Mouse (Mus musculus) G1E (cell line): ENCODE results near the gene Fermt2. TPM values are rescaled to one million over a fixed set of nuclear protein-coding genes. Genes with fewer than 3 reads are reported as not detected.

Experiments
- ATAC-seq: 2 replicates; pipeline ENCODE4 v1.8.0; 2016; ENCODE audit warnings: mild to moderate bottlenecking; ENCODE audit not compliant: insufficient number of reproducible peaks, poor library complexity, low FRiP score, severe bottlenecking; ENCODE audit errors: extremely low read depth
- DNase-seq: peaks from one replicate; pipeline ENCODE4 v3.0.0; 2012; ENCODE audit warnings: low spot score
- H3K27me3 ChIP-seq: 2 replicates; pipeline ENCODE4 v1.6.1; 2012; ENCODE audit warnings: mild to moderate bottlenecking, low read length, inconsistent platforms; ENCODE audit not compliant: insufficient read depth
- H3K36me3 ChIP-seq: replicated peaks from 2 replicates; pipeline ENCODE3; 2012; ENCODE audit warnings: mild to moderate bottlenecking, inconsistent platforms
- H3K4me1 ChIP-seq: 2 replicates; pipeline ENCODE4 v1.6.1; 2012; ENCODE audit warnings: low read depth, low read length, inconsistent platforms, mixed read lengths; ENCODE audit not compliant: insufficient read depth
- H3K4me3 ChIP-seq: 2 replicates; pipeline ENCODE4 v1.5.1; 2012; ENCODE audit warnings: low read depth, mild to moderate bottlenecking, inconsistent platforms, low read length, moderate library complexity, mixed read lengths
- H3K9me3 ChIP-seq: replicated peaks from 2 replicates; pipeline ENCODE4 v1.6.1; 2012; ENCODE audit warnings: inconsistent platforms
- CTCF ChIP-seq: IDR thresholded peaks from 2 replicates; pipeline ENCODE4 v1.5.1; 2012; ENCODE audit warnings: low read depth, low read length, inconsistent platforms, mixed read lengths
- GATA1 ChIP-seq: IDR thresholded peaks from 2 replicates; pipeline ENCODE4 v1.6.1; 2012; ENCODE audit warnings: borderline replicate concordance, low read length, inconsistent platforms, mixed read lengths
- GATA2 ChIP-seq: IDR thresholded peaks from 2 replicates; pipeline ENCODE4 v1.6.1; 2012; ENCODE audit warnings: low read depth, low read length, inconsistent platforms, borderline replicate concordance
- POLR2AphosphoS5 ChIP-seq: IDR thresholded peaks from 2 replicates; pipeline ENCODE4 v1.6.1; 2012; ENCODE audit warnings: low read depth, low read length, inconsistent platforms; ENCODE audit not compliant: insufficient replicate concordance
- TAL1 ChIP-seq: conservative IDR thresholded peaks from 2 replicates; pipeline ENCODE4 v1.6.1; 2012; ENCODE audit warnings: low read depth, low read length, inconsistent platforms, mixed read lengths
- polyA plus RNA-seq: library from polyadenylated mRNA; stranded (reverse); fragments of >175 nt; gene quantifications from 2 replicates; pipeline ENCODE4 v1.2.3, GENCODE M21; 2012
- total RNA-seq, 2 experiments: library from RNA; stranded (forward) in 1 of 2; stranded (reverse) in 1 of 2; fragments of 200-1000 nt in 1 of 2; fragments of >200 nt in 1 of 2; fragmentation: Nextera tagmentation in 1 of 2; gene quantifications; 2 replicates each; pipeline ENCODE4 v1.2.3; 2014 to 2017

Fermt2 gene
- total and polyA plus RNA-seq, 3 experiments, result 0.60 TPM; not detected in 2

DNA sequence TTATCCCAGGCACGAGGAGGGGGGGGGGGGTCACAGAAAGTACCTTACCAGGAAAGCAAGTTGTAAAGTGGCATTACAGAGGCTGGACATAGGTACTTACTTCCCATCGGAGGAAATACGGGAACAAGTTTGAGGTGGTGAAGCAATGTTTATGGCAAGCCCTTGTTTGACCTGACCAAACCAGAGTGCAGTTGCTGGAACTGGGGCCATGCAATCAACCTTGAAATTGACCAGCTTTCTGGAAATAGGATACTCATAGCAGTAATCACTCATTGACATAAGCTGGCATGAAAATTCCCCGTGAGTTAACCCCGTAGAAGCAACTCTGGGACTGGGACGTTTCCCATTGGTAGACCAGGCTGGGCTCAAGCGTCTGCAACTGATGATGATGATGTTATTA, 15.0 kb upstream of the Fermt2 start:
- H3K9me3 ChIP-seq, result no peaks in the 10 kb centered on the region
- DNase-seq (no peak), ATAC-seq (no peak)
- H3K36me3 ChIP-seq, result no peaks in the 10 kb centered on the region
- no peak overlapping the region for H3K4me3 ChIP-seq
- H3K27me3 ChIP-seq, result peaks cover 43% of the 10 kb centered on the region
- H3K4me1 ChIP-seq, result peaks cover 13% of the 10 kb centered on the region
- no peak for TF ChIP-seq CTCF
- no peak for TF ChIP-seq GATA1
- TF ChIP-seq TAL1, result no peak
- TF ChIP-seq GATA2, result no peak
- TF ChIP-seq POLR2AphosphoS5, result no peak

DNA sequence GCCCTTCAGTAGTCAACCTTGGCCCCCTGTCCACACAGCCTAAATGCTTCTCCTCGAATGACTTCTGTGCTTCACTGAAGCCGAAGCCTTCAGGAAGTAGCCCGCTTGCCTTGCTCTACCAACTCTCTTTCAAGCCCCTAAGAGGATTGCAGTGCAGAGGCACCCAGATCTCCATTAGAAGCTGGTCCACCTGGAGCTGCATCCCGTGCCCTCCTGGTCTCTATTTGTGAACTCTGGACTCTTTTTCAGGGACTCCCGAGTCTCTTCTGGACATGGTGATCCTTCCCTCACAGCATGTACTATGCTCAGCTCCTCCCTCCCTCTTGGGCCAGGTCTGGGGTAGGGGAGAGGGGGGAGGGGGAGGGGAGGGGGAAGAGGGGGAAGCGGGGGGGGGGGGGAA, 14.1 kb upstream of the Fermt2 start:
- no peaks in the 10 kb centered on the region for H3K9me3 ChIP-seq
- peaks cover 43% of the 10 kb centered on the region for H3K27me3 ChIP-seq
- DNase-seq, result no peak
- no peak for TF ChIP-seq GATA2
- no peak for TF ChIP-seq CTCF
- no peak for TF ChIP-seq GATA1
- TF ChIP-seq TAL1, result no peak
- TF ChIP-seq POLR2AphosphoS5, result no peak
- no peaks in the 10 kb centered on the region for H3K36me3 ChIP-seq
- no peak overlapping the region for H3K4me3 ChIP-seq
- H3K4me1 ChIP-seq, result peaks cover 17% of the 10 kb centered on the region
- ATAC-seq, result no peak

DNA sequence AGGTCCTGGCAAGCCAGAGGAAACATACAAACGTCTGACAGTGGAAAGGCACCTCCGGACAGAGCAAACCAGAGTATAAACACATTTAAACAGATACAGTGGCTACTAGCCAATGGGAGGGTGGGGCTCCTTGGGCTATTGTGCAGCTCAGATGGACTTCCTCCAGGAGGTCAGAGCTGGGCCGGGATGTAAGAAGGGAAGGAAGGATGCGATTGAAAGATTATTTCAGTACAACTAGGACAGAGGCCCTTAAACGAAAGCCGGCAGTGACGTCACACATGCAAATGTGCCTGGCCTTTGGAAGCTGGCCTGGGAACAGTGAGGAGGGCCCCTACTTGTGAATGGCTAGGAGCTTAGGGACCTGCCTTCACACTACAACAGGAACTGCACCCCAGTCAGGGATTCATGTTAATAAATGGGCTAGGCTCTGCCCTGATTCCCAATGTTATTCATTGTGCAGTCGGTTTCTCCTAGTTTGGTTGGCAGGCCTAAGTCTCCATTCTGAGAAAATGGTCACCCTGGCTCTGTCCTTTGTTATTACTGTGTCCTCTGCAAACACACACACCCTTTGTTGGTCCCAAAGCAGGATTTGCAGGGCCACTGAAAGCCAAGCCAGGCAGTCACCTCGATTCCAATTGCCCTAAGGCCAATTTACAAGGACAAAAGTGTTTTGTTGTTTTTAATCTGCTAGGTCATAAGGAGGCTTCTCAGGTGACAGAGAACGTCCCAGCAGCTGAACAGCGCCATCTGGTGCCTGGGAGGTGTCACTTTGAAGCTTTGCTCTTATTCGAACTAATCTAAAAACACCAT, 9.9 kb upstream of the Fermt2 start:
- DNase-seq, result peak; percentile 30
- Histone ChIP-seq H3K4me3 (no peak overlapping the region), H3K27me3 (peaks cover 31% of the 10 kb centered on the region), H3K4me1 (peaks cover 17% of the 10 kb centered on the region), H3K9me3 (no peaks in the 10 kb centered on the region), H3K36me3 (no peaks in the 10 kb centered on the region)
- ATAC-seq, result no peak
- TF ChIP-seq POLR2AphosphoS5, result no peak
- TF ChIP-seq CTCF, result peak; percentile 79

DNA sequence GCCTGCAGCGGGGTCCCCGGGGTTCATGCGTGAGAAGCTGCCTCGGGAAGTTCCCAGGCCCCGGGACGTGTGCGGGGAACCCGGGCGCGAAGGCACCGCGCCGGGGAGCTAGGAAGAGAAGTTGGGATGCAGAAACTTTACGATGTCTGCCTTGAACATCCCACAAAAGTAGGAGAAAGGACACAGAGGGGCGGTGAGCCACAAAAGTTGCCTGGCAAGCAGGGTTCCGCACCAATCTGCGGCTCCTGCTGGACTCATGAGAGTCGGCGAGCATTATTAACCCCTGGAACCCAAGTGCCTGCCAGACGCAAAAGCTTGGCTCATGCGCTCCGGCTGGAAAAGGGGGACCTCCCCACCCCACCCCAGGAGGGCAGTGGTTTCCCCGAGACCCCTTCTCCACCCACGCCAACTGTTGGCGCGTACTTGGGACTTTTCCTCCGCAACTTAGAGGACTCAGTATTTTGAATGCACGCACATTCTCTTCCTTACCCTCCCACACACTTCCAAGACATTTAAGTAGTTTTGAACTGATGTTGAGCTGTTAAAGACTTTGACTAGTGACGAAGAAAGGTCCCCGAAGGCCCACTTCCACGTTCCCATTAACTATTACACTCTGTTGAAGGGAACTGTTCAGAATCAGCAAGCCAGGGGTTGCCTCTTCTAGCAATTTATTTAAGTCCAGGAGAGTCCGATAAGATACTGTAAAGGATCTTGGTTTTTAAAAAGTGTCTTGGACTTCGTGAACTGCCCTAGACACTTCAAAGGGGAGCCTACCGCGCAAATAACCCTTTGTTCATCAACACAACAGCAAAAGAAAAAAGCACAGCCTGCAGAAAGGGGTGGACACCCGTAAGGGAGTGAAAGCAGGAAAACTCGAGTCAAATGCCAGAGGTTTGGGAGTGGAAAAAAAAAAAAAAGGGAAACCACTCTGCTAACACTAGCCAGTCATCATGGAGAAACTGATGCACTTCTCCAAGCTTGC, 737 bp upstream of the Fermt2 start:
- H3K36me3 ChIP-seq, result no peaks in the 10 kb centered on the region
- peaks cover 21% of the 10 kb centered on the region for H3K4me1 ChIP-seq
- no peak for TF ChIP-seq CTCF
- no peak for TF ChIP-seq GATA1
- no peak for TF ChIP-seq GATA2
- TF ChIP-seq POLR2AphosphoS5, result no peak
- no peak for TF ChIP-seq TAL1
- H3K9me3 ChIP-seq, result peaks cover 15% of the 10 kb centered on the region
- H3K27me3 ChIP-seq, result peaks cover 11% of the 10 kb centered on the region
- no peak for ATAC-seq
- no peak for DNase-seq
- H3K4me3 ChIP-seq, result no peak overlapping the region

DNA sequence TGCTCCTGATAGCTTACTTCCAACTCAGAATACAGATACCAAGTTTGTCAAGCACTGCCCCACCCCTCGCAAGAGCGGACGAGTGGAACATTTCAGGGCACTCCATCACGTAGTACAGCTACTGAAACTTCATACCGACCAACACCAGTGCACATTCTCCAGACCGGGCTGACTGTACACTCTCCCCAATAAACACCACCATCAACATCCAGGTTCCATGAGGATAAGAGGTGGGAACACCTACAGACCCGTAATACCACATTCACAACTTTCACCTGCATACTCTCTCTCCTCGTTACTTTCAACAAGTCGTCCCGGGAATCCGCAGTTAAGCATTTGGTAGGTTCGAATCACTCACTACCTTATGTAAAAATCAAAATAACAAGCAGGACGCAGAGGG, 1.1 kb downstream of the Fermt2 start:
- no peak overlapping the region for H3K4me3 ChIP-seq
- H3K27me3 ChIP-seq, result peaks cover 11% of the 10 kb centered on the region

DNA sequence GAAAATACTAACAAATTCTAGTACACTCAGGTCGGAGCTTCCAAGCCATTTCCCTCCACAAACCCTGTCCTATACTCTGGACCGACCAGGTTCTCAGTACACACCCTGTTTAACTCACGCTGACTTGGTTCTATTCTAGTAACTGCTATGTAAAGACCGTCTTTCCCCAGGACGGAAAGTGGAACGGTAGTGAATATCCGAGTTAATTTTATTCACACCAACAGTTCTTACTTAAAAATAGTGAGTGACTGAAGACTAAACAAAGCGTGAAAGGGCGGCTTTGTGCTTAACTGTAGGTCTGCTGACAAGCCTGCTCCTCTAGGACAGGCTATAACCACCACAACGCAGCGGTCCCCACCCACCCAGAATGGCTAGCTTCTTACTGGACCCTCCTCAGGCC, 14.1 kb downstream of the Fermt2 start:
- Histone ChIP-seq H3K4me3 (no peak overlapping the region), H3K27me3 (peaks cover 9% of the 10 kb centered on the region), H3K36me3 (no peaks in the 10 kb centered on the region), H3K4me1 (0 out of 2 replicates have a peak, but pooled peaks cover 3% of the 10 kb centered on the region), H3K9me3 (no peaks in the 10 kb centered on the region)
- no peak for TF ChIP-seq GATA1
- no peak for TF ChIP-seq POLR2AphosphoS5
- TF ChIP-seq GATA2, result no peak
- TF ChIP-seq TAL1, result no peak
- TF ChIP-seq CTCF, result no peak
- no peak for ATAC-seq
- DNase-seq, result no peak

More for the DNA sequence above, 1.1 kb downstream of the Fermt2 start:
- peak; percentile 25 for DNase-seq
- no peak for TF ChIP-seq GATA2
- no peak for TF ChIP-seq GATA1
- no peak for TF ChIP-seq TAL1
- TF ChIP-seq POLR2AphosphoS5, result no peak
- TF ChIP-seq CTCF, result no peak
- Histone ChIP-seq H3K4me1 (peaks cover 21% of the 10 kb centered on the region), H3K9me3 (peaks cover 15% of the 10 kb centered on the region), H3K36me3 (no peaks in the 10 kb centered on the region)
- 0 out of 2 replicates have a peak, but pooled peaks have one; percentile 8 for ATAC-seq
